Mouse (Mus musculus): ENCODE measurements at regions not wholly inside any gene's neighbourhood (a gene's known extent, or its start where the extent isn't known, plus 50 kb on each side); places are given as distances from the start of the nearest gene placed in this dataset.
A peak's percentile ranks its signal among the peaks of the same experiment; 100 is the strongest.

GRCm38 (mm10) chr4:124442491-124443129 lies 168.0 kb downstream of the 3100002H09Rik start:
- Histone ChIP-seq H3K27me3 (replicated peaks; ENCODE audit: low read depth, poor library complexity, severe bottlenecking) (peaks cover 91% of the 10 kb centered on the region), H3K4me1 (peaks cover 31% of the 10 kb centered on the region), H3K9me3 (no peaks in the 10 kb centered on the region), H3K36me3 (replicated peaks) (no peaks in the 10 kb centered on the region), H3K4me3 (peak overlapping the region; percentile 2; the same call in 1 of the 2 replicates), H3K27ac (replicated peaks) (peak overlapping the region; percentile 54)
- WGBS, result 5% methylated on average over 10 of the region's 10 CpGs
- no peak for DNase-seq (ENCODE audit: low spot score)

GRCm38 (mm10) chr4:124441737-124442487 lies 168.7 kb downstream of the 3100002H09Rik start:
- Histone ChIP-seq H3K27me3 (replicated peaks; ENCODE audit: low read depth, poor library complexity, severe bottlenecking) (peaks cover 97% of the 10 kb centered on the region), H3K9me3 (no peaks in the 10 kb centered on the region), H3K4me3 (no peak overlapping the region), H3K4me1 (peaks cover 31% of the 10 kb centered on the region), H3K36me3 (replicated peaks) (no peaks in the 10 kb centered on the region), H3K27ac (replicated peaks) (peak overlapping the region; percentile 55; the same call in 1 of the 2 replicates)
- DNase-seq (ENCODE audit: low spot score), result no peak
- WGBS, result 7% methylated on average over 15 of the region's 15 CpGs

- H3K27me3 ChIP-seq (replicated peaks; ENCODE audit: low read depth, poor library complexity, severe bottlenecking), result peaks cover 86% of the 10 kb centered on the region
- H3K9me3 ChIP-seq, result no peaks in the 10 kb centered on the region
- DNase-seq (ENCODE audit: low spot score), result no peak
- H3K4me3 ChIP-seq, result no peak overlapping the region
- H3K4me1 ChIP-seq, result peaks cover 17% of the 10 kb centered on the region
- H3K36me3 ChIP-seq (replicated peaks), result no peaks in the 10 kb centered on the region
- H3K27ac ChIP-seq (replicated peaks), result no peak overlapping the region
- 40% methylated on average over 12 of the region's 12 CpGs for WGBS
Observed at GRCm38 (mm10) chr4:124435040-124435434, 175.6 kb downstream of the 3100002H09Rik start.

GRCm38 (mm10) chr4:124434059-124435039 lies 176.3 kb downstream of the 3100002H09Rik start:
- H3K27me3 ChIP-seq (replicated peaks; ENCODE audit: low read depth, poor library complexity, severe bottlenecking), result peaks cover 82% of the 10 kb centered on the region
- H3K4me1 ChIP-seq, result peaks cover 17% of the 10 kb centered on the region
- no peaks in the 10 kb centered on the region for H3K36me3 ChIP-seq (replicated peaks)
- no peak for DNase-seq (ENCODE audit: low spot score)
- H3K27ac ChIP-seq (replicated peaks), result peak overlapping the region; percentile 5; the same call in 1 of the 2 replicates
- 8% methylated on average over 25 of the region's 25 CpGs for WGBS
- H3K9me3 ChIP-seq, result no peaks in the 10 kb centered on the region
- H3K4me3 ChIP-seq, result peak overlapping the region; percentile 41

GRCm38 (mm10) chr4:124433506-124433905 lies 177.1 kb downstream of the 3100002H09Rik start:
- H3K4me1 ChIP-seq, result peaks cover 17% of the 10 kb centered on the region
- peaks cover 76% of the 10 kb centered on the region for H3K27me3 ChIP-seq (replicated peaks; ENCODE audit: low read depth, poor library complexity, severe bottlenecking)
- DNase-seq (ENCODE audit: low spot score), result no peak
- H3K4me3 ChIP-seq, result no peak overlapping the region
- WGBS, result 79% methylated on average over 9 of the region's 9 CpGs
- no peak overlapping the region for H3K27ac ChIP-seq (replicated peaks)
- H3K9me3 ChIP-seq, result no peaks in the 10 kb centered on the region
- no peaks in the 10 kb centered on the region for H3K36me3 ChIP-seq (replicated peaks)

GRCm38 (mm10) chr4:124431193-124431592 lies 179.4 kb downstream of the 3100002H09Rik start:
- H3K4me1 ChIP-seq, result peaks cover 17% of the 10 kb centered on the region
- DNase-seq (ENCODE audit: low spot score), result no peak
- 74% methylated on average over 16 of the region's 16 CpGs for WGBS
- no peak overlapping the region for H3K4me3 ChIP-seq
- H3K27me3 ChIP-seq (replicated peaks; ENCODE audit: low read depth, poor library complexity, severe bottlenecking), result peaks cover 54% of the 10 kb centered on the region
- no peaks in the 10 kb centered on the region for H3K9me3 ChIP-seq
- H3K27ac ChIP-seq (replicated peaks), result no peak overlapping the region
- H3K36me3 ChIP-seq (replicated peaks), result no peaks in the 10 kb centered on the region

GRCm38 (mm10) chr4:124428844-124429243 lies 181.8 kb downstream of the 3100002H09Rik start:
- Histone ChIP-seq H3K4me3 (no peak overlapping the region), H3K27ac (replicated peaks) (no peak overlapping the region), H3K36me3 (replicated peaks) (no peaks in the 10 kb centered on the region), H3K9me3 (no peaks in the 10 kb centered on the region), H3K27me3 (replicated peaks; ENCODE audit: low read depth, poor library complexity, severe bottlenecking) (peaks cover 34% of the 10 kb centered on the region), H3K4me1 (peaks cover 3% of the 10 kb centered on the region; the same call in 1 of the 2 replicates)
- no peak for DNase-seq (ENCODE audit: low spot score)
- 86% methylated on average over 4 of the region's 4 CpGs for WGBS

- Histone ChIP-seq H3K36me3 (replicated peaks) (no peaks in the 10 kb centered on the region), H3K4me1 (peaks cover 5% of the 10 kb centered on the region), H3K9me3 (no peaks in the 10 kb centered on the region), H3K27me3 (replicated peaks; ENCODE audit: low read depth, poor library complexity, severe bottlenecking) (peaks cover 11% of the 10 kb centered on the region; the same call in 1 of the 2 replicates), H3K27ac (replicated peaks) (no peak overlapping the region), H3K4me3 (no peak overlapping the region)
- no peak for DNase-seq (ENCODE audit: low spot score)
- 85% methylated on average over 6 of the region's 6 CpGs for WGBS
Observed at GRCm38 (mm10) chr4:124422406-124422805, 188.2 kb downstream of the 3100002H09Rik start.

GRCm38 (mm10) chr4:124418431-124418830 lies 192.2 kb downstream of the 3100002H09Rik start:
- no peak overlapping the region for H3K27ac ChIP-seq (replicated peaks)
- peaks cover 13% of the 10 kb centered on the region for H3K4me1 ChIP-seq
- no peak overlapping the region for H3K4me3 ChIP-seq
- no peak for DNase-seq (ENCODE audit: low spot score)
- no peaks in the 10 kb centered on the region for H3K36me3 ChIP-seq (replicated peaks)
- H3K9me3 ChIP-seq, result no peaks in the 10 kb centered on the region
- H3K27me3 ChIP-seq (replicated peaks; ENCODE audit: low read depth, poor library complexity, severe bottlenecking), result peaks cover 24% of the 10 kb centered on the region
- WGBS, result 22% methylated on average over 8 of the region's 8 CpGs

GRCm38 (mm10) chr4:124417176-124417575 lies 193.4 kb downstream of the 3100002H09Rik start:
- H3K4me1 ChIP-seq, result peaks cover 13% of the 10 kb centered on the region

GRCm38 (mm10) chr4:124416266-124416665 lies 194.3 kb downstream of the 3100002H09Rik start:
- DNase-seq (ENCODE audit: low spot score), result no peak
- Histone ChIP-seq H3K4me1 (peaks cover 13% of the 10 kb centered on the region), H3K4me3 (no peak overlapping the region), H3K9me3 (no peaks in the 10 kb centered on the region), H3K27me3 (replicated peaks; ENCODE audit: low read depth, poor library complexity, severe bottlenecking) (peaks cover 24% of the 10 kb centered on the region), H3K36me3 (replicated peaks) (no peaks in the 10 kb centered on the region), H3K27ac (replicated peaks) (no peak overlapping the region)
- WGBS, result 90% methylated on average over 6 of the region's 6 CpGs

More at GRCm38 (mm10) chr4:124417176-124417575, 193.4 kb downstream of the 3100002H09Rik start:
- no peaks in the 10 kb centered on the region for H3K36me3 ChIP-seq (replicated peaks)
- H3K27ac ChIP-seq (replicated peaks), result no peak overlapping the region
- no peak overlapping the region for H3K4me3 ChIP-seq
- no peaks in the 10 kb centered on the region for H3K9me3 ChIP-seq
- WGBS, result 75% methylated on average over 8 of the region's 8 CpGs
- peaks cover 24% of the 10 kb centered on the region for H3K27me3 ChIP-seq (replicated peaks; ENCODE audit: low read depth, poor library complexity, severe bottlenecking)
- DNase-seq (ENCODE audit: low spot score), result no peak

- no peak overlapping the region for H3K27ac ChIP-seq (replicated peaks)
- WGBS, result 89% methylated on average over 7 of the region's 7 CpGs
- no peak for DNase-seq (ENCODE audit: low spot score)
Observed at GRCm38 (mm10) chr4:124414386-124414785, 196.2 kb downstream of the 3100002H09Rik start.

More at GRCm38 (mm10) chr4:124414386-124414785, 196.2 kb downstream of the 3100002H09Rik start:
- no peaks in the 10 kb centered on the region for H3K36me3 ChIP-seq (replicated peaks)
- no peak overlapping the region for H3K4me3 ChIP-seq
- peaks cover 13% of the 10 kb centered on the region for H3K4me1 ChIP-seq
- no peaks in the 10 kb centered on the region for H3K9me3 ChIP-seq
- H3K27me3 ChIP-seq (replicated peaks; ENCODE audit: low read depth, poor library complexity, severe bottlenecking), result peaks cover 20% of the 10 kb centered on the region
